Mouse (Mus musculus) bone marrow macrophage, adult 2 months (primary cell): ENCODE measurements at regions not wholly inside any gene's neighbourhood (a gene's known extent, or its start where the extent isn't known, plus 50 kb on each side); places are given as distances from the start of the nearest gene placed in this dataset.

ENCODE experiments used
- CTCF ChIP-seq: IDR thresholded peaks from 2 replicates; pipeline ENCODE4 v1.5.1; 2012; ENCODE audit warnings: low read depth, mild to moderate bottlenecking, low read length, moderate library complexity
- POLR2A ChIP-seq: IDR thresholded peaks from 2 replicates; pipeline ENCODE4 v1.6.1; 2012; ENCODE audit warnings: mild to moderate bottlenecking, low read depth, low read length, borderline replicate concordance

DNA sequence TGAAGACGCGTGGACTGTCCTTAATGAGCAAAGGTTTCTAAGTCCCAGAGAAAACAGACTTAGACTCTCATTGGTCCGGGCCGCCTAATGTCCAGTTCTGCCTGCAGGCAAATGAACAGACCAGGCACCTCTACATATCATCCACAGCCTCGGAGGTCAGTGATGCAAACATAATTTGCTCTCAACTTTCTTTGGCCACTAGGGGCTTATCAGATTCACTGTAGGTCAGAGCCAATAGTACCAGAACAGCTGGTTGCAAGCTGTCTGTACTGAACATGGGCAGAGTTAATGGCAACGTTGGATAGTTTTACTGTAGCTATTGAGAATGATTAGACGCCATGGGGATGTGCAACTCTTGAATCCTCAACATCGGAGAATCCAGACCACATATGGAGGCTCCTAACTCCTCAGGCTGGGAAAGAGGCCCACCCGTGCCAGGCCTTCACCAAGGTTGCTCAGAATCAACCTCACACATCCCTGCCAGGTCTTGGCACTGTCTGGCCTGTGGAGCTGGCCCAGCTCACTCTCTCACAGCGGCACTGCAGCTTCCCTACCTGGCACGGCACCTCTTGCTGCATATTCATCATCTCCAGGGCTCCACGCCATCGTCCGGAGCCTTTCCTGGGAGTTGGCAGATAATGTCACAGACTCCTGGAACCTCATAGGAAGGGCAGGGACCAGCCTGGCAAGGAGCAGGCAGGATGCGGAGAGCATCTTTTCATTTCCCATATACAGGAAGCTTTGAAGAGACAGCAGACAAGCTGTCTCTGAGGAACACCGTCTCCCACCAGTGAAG is 228.1 kb downstream of the Gm4791 start:
- TF ChIP-seq CTCF (no peak), POLR2A (no peak)
